Mouse (Mus musculus) CH12.LX (cell line): Measurements from ENCODE around the gene Rho.

Source experiments
- CHD1 ChIP-seq: IDR thresholded peaks from 2 replicates; pipeline ENCODE4 v1.6.1; 2012; ENCODE audit warnings: low read depth, low read length, improper control_type of control experiment, inconsistent platforms
- CTCF ChIP-seq, 2 experiments: IDR thresholded peaks in 1 of 2; conservative IDR thresholded peaks in 1 of 2; 2 replicates each; pipeline ENCODE4 v1.5.1; 2011 to 2012; ENCODE audit warnings: low read depth in 2 of 2, low read length in 2 of 2, improper control_type of control experiment in 1 of 2, inconsistent platforms in 1 of 2, mild to moderate bottlenecking in 1 of 2, moderate library complexity in 1 of 2
- E2F4 ChIP-seq: IDR thresholded peaks from 2 replicates; pipeline ENCODE4 v1.6.1; 2011; ENCODE audit warnings: low read depth, low read length, improper control_type of control experiment; ENCODE audit not compliant: insufficient replicate concordance
- POLR2A ChIP-seq: IDR thresholded peaks from 2 replicates; pipeline ENCODE4 v1.6.1; 2011; ENCODE audit warnings: low read depth, mild to moderate bottlenecking, improper control_type of control experiment, low read length
- SMC3 ChIP-seq: IDR thresholded peaks from 2 replicates; pipeline ENCODE4 v1.6.1; 2011; ENCODE audit warnings: low read depth, low read length, improper control_type of control experiment
- TCF12 ChIP-seq: IDR thresholded peaks from 2 replicates; pipeline ENCODE4 v1.6.1; 2014; ENCODE audit warnings: low read depth, mild to moderate bottlenecking, inconsistent platforms, low read length, improper control_type of control experiment
- USF1 ChIP-seq: IDR thresholded peaks from 2 replicates; pipeline ENCODE4 v1.6.1; 2014; ENCODE audit warnings: low read depth, mild to moderate bottlenecking, inconsistent platforms, low read length, improper control_type of control experiment
- USF2 ChIP-seq: conservative IDR thresholded peaks from 2 replicates; pipeline ENCODE4 v1.6.1; 2011; ENCODE audit warnings: low read depth, low read length, improper control_type of control experiment
- ZKSCAN1 ChIP-seq: IDR thresholded peaks from 2 replicates; pipeline ENCODE4 v1.6.1; 2012; ENCODE audit warnings: low read depth, inconsistent platforms, low read length, improper control_type of control experiment, borderline replicate concordance

GRCm38 (mm10) chr6:115901489-115901931, 30.0 kb upstream of the Rho start:
- TF ChIP-seq SMC3 (no peak), CTCF (conservative IDR thresholded peaks at IDR 0.05 in 1 of 2, IDR thresholded peaks at IDR 0.05 in 1 of 2; ENCODE audit: low read depth in 2 of 2, low read length in 2 of 2) (no peak), TCF12 (no peak), E2F4 (no peak), USF1 (no peak), USF2 (no peak), ZKSCAN1 (no peak), CHD1 (no peak), POLR2A (no peak)
